Mouse (Mus musculus): ENCODE measurements around the gene Dglucy. TPM values are rescaled to one million over a fixed set of nuclear protein-coding genes. Genes with fewer than 3 reads are reported as not detected.
"Not testable (repeated sequence)": the region's sequence is repeated elsewhere in the genome, so short reads cannot be mapped to it uniquely, and the experiment has no call there.

Dglucy gene
- polyA plus RNA-seq, 1 experiment from 2014 or later = 5.2 TPM

- H3K27me3 ChIP-seq = no peaks in the 10 kb centered on the region
- H3K4me3 ChIP-seq (replicated peaks) = no peak overlapping the region
- no peak overlapping the region for H3K27ac ChIP-seq (replicated peaks)
- H3K4me2 ChIP-seq (replicated peaks) = no peak overlapping the region
- no peaks in the 10 kb centered on the region for H3K36me3 ChIP-seq
- H3K9ac ChIP-seq = no peak overlapping the region
- H3K4me1 ChIP-seq = peaks cover 31% of the 10 kb centered on the region
- WGBS = 66% methylated on average over 13 of the region's 13 CpGs
- H3K9me3 ChIP-seq (replicated peaks) = no peaks in the 10 kb centered on the region
- ATAC-seq (ENCODE audit: insufficient number of reproducible peaks, low FRiP score, low TSS enrichment, low read depth) = no peak
Measured at GRCm38 (mm10) chr12:100781428-100782120, 2.7 kb downstream of the Dglucy start.

GRCm38 (mm10) chr12:100784152-100784551 is 5.3 kb downstream of the Dglucy start:
- WGBS = 82% methylated on average over 2 of the region's 2 CpGs
- Histone ChIP-seq H3K9ac (no peak overlapping the region), H3K4me1 (peaks cover 20% of the 10 kb centered on the region), H3K9me3 (replicated peaks) (no peaks in the 10 kb centered on the region), H3K4me2 (replicated peaks) (no peak overlapping the region), H3K27me3 (no peaks in the 10 kb centered on the region), H3K27ac (replicated peaks) (no peak overlapping the region), H3K4me3 (replicated peaks) (no peak overlapping the region), H3K36me3 (no peaks in the 10 kb centered on the region)
- no peak for ATAC-seq (ENCODE audit: insufficient number of reproducible peaks, low FRiP score, low TSS enrichment, low read depth)

- H3K4me3 ChIP-seq (replicated peaks) = no peak overlapping the region
- no peak for ATAC-seq (ENCODE audit: insufficient number of reproducible peaks, low FRiP score, low TSS enrichment, low read depth)
- H3K27me3 ChIP-seq = no peaks in the 10 kb centered on the region
- H3K9me3 ChIP-seq (replicated peaks) = no peaks in the 10 kb centered on the region
- peaks cover 11% of the 10 kb centered on the region; the same call in 1 of the 2 replicates for H3K4me1 ChIP-seq
- H3K4me2 ChIP-seq (replicated peaks) = no peak overlapping the region
- no peaks in the 10 kb centered on the region for H3K36me3 ChIP-seq
- H3K27ac ChIP-seq (replicated peaks) = no peak overlapping the region
- no peak overlapping the region for H3K9ac ChIP-seq
- WGBS = 31% methylated on average over 7 of the region's 7 CpGs
Measured at GRCm38 (mm10) chr12:100785344-100785743, 6.5 kb downstream of the Dglucy start.

DNA sequence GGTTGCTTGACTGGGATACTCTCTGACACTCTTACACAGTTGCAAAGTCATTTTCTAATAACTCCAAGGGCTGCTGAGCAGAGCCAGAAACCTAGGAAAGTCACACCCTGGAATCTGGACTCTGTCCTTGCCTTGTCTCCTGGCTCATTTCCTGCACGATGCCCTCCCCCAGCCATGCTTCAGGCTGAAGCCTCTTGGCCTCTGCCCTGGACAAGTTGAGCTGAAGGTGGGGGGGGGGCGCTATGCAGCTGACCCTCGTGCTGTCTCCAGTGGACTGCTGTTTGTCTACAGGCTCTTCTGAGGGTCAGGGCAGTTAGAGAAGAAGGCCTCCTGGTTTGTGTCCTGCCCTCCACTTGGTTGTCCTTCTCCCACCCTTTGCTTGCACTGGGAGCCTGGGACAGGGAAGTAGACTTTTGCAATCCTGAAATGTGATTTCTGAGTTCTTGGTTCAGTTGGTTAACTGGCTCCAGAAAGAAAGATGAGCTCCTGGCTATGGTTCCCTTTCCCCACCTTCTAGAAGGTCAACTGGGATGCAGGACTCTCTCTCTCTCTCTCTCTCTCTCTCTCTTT is 11.2 kb downstream of the Dglucy start:
- H3K9ac ChIP-seq = no peak overlapping the region
- H3K36me3 ChIP-seq = no peaks in the 10 kb centered on the region
- H3K4me1 ChIP-seq = no peaks in the 10 kb centered on the region
- H3K9me3 ChIP-seq (replicated peaks) = no peaks in the 10 kb centered on the region
- no peak overlapping the region for H3K4me2 ChIP-seq (replicated peaks)
- H3K4me3 ChIP-seq (replicated peaks) = no peak overlapping the region
- H3K27ac ChIP-seq (replicated peaks) = no peak overlapping the region
- H3K27me3 ChIP-seq = no peaks in the 10 kb centered on the region
- no peak; the same call in 1 of the 2 replicates for ATAC-seq (ENCODE audit: insufficient number of reproducible peaks, low FRiP score, low TSS enrichment, low read depth)
- 32% methylated on average over 3 of the region's 3 CpGs for WGBS

GRCm38 (mm10) chr12:100791425-100791824 is 12.6 kb downstream of the Dglucy start:
- ATAC-seq (ENCODE audit: insufficient number of reproducible peaks, low FRiP score, low TSS enrichment, low read depth) = no peak
- H3K4me1 ChIP-seq = no peaks in the 10 kb centered on the region
- no peaks in the 10 kb centered on the region for H3K27me3 ChIP-seq
- no peak overlapping the region for H3K4me3 ChIP-seq (replicated peaks)
- no peak overlapping the region for H3K4me2 ChIP-seq (replicated peaks)
- no peaks in the 10 kb centered on the region for H3K9me3 ChIP-seq (replicated peaks)
- H3K36me3 ChIP-seq = no peaks in the 10 kb centered on the region
- WGBS = 76% methylated on average over 6 of the region's 6 CpGs
- H3K27ac ChIP-seq (replicated peaks) = no peak overlapping the region
- H3K9ac ChIP-seq = no peak overlapping the region

DNA sequence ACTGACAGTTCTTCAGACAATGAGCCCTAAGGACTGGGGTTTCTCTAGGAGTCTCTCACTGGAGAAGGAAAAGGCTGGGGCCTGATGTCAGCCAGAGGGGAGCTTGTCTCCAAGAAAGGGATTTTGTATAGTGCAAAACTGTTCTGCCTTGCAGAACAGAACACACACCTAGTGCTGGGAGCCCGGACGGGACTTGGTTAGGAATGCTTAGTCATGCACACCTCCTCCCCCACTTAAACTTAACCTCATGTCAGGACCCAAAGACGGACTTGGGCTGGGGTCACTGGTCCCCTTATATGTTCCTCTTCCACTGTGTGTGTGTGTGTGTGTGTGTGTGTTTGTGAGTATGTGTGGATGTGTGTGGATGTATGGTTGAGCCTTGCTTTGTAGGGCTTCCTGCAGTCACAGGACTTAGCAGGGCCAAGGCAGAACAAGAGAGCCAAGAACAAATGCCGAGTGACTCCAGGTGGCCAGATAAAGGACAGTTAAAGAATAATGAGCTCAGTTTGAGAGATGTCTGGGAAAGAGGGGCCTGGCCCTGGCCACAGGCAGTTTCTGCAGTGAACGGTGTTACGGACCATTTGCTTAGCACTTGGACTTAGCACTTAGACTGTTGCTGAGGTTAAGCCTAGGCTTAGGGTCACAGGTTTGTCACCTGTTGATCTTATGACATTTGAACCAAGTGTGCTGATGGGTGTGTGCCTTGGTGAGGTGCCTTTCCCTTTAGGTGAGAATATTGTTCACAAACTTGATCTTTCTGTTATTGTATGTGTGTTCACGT is 15.8 kb downstream of the Dglucy start:
- no peak overlapping the region for H3K9ac ChIP-seq
- no peaks in the 10 kb centered on the region for H3K9me3 ChIP-seq (replicated peaks)
- no peaks in the 10 kb centered on the region for H3K36me3 ChIP-seq
- no peak overlapping the region for H3K4me2 ChIP-seq (replicated peaks)
- no peak for ATAC-seq (ENCODE audit: insufficient number of reproducible peaks, low FRiP score, low TSS enrichment, low read depth)
- H3K27me3 ChIP-seq = no peaks in the 10 kb centered on the region
- no peaks in the 10 kb centered on the region for H3K4me1 ChIP-seq
- WGBS = 62% methylated on average over 7 of the region's 7 CpGs
- no peak overlapping the region for H3K4me3 ChIP-seq (replicated peaks)
- no peak overlapping the region for H3K27ac ChIP-seq (replicated peaks)

DNA sequence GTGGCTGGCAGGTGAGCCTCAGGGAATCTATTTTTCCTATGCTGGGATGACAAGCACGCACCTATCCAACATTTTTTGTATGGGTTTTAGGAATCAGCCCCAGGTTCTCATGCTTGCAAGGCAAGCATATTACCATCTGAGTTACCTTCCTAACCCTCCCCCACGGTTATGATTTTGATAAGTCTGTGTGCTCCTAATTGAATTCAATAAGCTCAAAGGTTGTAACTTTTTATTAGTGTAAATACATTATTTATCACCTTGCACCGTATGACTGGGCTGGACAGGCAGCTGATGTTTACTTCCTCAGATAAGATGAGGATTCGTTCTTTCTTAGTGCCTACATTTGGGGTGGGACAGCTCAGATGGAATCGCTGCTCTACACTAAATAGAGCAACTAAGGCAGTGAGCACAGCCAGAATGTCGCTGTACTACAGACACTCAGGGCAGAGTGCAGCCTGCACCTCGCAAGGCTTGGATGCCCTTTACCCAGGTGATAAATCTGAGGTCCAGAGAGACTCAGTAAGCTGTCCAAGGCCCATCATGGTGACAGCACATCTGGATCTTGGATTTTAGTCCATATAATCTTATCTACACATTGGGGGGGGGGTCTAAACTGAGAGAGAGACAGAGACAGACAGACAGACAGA is 16.7 kb downstream of the Dglucy start:
- Histone ChIP-seq H3K27me3 (no peaks in the 10 kb centered on the region), H3K4me2 (replicated peaks) (no peak overlapping the region), H3K4me1 (no peaks in the 10 kb centered on the region), H3K27ac (replicated peaks) (no peak overlapping the region), H3K9me3 (replicated peaks) (no peaks in the 10 kb centered on the region), H3K4me3 (replicated peaks) (no peak overlapping the region), H3K9ac (no peak overlapping the region), H3K36me3 (no peaks in the 10 kb centered on the region)
- no peak for ATAC-seq (ENCODE audit: insufficient number of reproducible peaks, low FRiP score, low TSS enrichment, low read depth)
- 80% methylated on average over 7 of the region's 7 CpGs for WGBS

- H3K4me1 ChIP-seq; H3K9ac ChIP-seq; H3K4me3 ChIP-seq (replicated peaks); H3K27ac ChIP-seq (replicated peaks); H3K27me3 ChIP-seq; H3K36me3 ChIP-seq; H3K4me2 ChIP-seq (replicated peaks); ATAC-seq (ENCODE audit: insufficient number of reproducible peaks, low FRiP score, low TSS enrichment, low read depth); H3K9me3 ChIP-seq (replicated peaks): not testable (repeated sequence)
- 87% methylated on average over 19 of the region's 19 CpGs for WGBS
Measured at GRCm38 (mm10) chr12:100803391-100803790, 24.5 kb downstream of the Dglucy start.

DNA sequence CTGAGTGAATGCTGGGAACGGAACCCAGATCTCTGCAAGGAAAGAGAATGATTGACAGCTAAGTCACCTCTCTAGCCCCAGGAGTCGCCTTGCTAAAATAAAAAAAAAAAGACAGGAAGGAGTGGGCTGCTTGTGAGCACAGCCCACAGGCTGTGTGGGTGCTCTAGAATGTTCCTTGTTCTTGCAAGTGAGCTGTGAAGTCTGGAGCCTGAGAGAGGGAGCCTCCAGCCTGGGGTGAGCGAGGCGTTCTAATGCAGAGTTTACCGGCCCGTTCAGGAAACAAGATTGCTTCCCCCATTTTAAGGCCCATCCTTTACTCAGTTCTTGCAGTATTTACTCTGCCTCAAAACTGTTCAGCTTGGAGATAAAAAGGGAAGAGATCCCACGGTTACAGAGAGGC is 28.4 kb downstream of the Dglucy start:
- Histone ChIP-seq H3K9me3 (replicated peaks) (no peaks in the 10 kb centered on the region), H3K36me3 (no peaks in the 10 kb centered on the region), H3K4me2 (replicated peaks) (no peak overlapping the region), H3K4me3 (replicated peaks) (no peak overlapping the region), H3K9ac (no peak overlapping the region), H3K4me1 (no peaks in the 10 kb centered on the region), H3K27me3 (no peaks in the 10 kb centered on the region), H3K27ac (replicated peaks) (no peak overlapping the region)
- 77% methylated on average over 7 of the region's 7 CpGs for WGBS
- ATAC-seq (ENCODE audit: insufficient number of reproducible peaks, low FRiP score, low TSS enrichment, low read depth) = no peak

DNA sequence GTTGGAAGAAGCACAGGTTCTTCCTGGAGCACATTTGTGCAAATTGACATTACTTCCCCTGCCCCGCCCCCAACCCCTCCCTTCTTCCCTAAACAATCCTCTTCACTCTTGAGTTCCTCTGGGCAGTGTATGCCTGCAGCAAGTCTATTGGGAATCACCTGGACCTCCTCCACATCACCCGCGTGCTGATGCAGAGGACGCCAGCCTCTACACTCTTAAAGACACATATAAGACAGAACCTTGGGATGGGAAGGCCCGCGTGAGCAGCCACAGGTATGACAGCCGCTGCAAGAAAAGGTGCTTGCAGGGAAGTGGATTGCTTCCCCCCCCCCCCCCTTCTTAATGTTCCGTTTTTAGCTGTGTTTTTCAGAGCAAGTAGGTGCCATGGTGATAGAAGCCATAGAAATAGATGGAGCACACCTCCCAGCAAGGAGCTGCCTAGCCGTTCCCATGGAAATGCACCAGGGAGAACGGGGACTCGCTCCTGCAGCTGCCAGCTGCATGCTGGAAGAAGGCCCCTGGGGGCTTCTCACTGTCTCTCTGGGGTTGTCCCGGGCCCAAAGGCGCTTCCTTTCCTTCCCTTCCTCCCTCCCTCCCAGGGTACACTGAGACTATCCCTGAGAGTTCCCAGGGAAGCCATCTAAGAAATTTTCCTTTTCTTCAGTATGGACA is 29.9 kb downstream of the Dglucy start:
- no peak for ATAC-seq (ENCODE audit: insufficient number of reproducible peaks, low FRiP score, low TSS enrichment, low read depth)
- WGBS = 45% methylated on average over 13 of the region's 13 CpGs
- Histone ChIP-seq H3K4me2 (replicated peaks) (no peak overlapping the region), H3K27me3 (no peaks in the 10 kb centered on the region), H3K27ac (replicated peaks) (no peak overlapping the region), H3K9ac (no peak overlapping the region), H3K4me3 (replicated peaks) (no peak overlapping the region), H3K9me3 (replicated peaks) (no peaks in the 10 kb centered on the region), H3K4me1 (no peaks in the 10 kb centered on the region), H3K36me3 (no peaks in the 10 kb centered on the region)

DNA sequence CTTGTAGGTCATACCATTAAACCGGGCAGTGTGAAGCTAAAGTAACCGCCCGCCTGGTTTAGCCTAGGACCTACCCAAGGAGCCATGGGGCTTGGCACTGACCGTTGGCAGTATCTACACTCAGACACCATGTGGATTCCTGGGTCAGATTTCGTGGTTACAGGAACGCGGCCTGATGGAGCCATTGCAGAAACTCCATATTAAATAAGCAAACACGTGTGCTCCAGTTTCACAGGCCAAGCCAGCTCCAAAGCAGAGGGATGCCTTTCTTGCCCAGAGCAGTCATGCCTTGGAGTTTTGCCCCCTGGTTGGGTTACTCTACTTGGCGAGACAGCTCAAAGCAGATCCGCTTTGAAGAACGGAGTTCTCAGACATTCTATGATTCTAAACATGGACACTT is 31.7 kb downstream of the Dglucy start:
- Histone ChIP-seq H3K4me3 (replicated peaks) (no peak overlapping the region), H3K9ac (no peak overlapping the region), H3K9me3 (replicated peaks) (no peaks in the 10 kb centered on the region), H3K4me1 (no peaks in the 10 kb centered on the region), H3K36me3 (no peaks in the 10 kb centered on the region), H3K4me2 (replicated peaks) (no peak overlapping the region), H3K27ac (replicated peaks) (no peak overlapping the region), H3K27me3 (no peaks in the 10 kb centered on the region)
- ATAC-seq (ENCODE audit: insufficient number of reproducible peaks, low FRiP score, low TSS enrichment, low read depth) = peak; percentile 54
- 72% methylated on average over 11 of the region's 11 CpGs for WGBS
